Mouse (Mus musculus) gastrocnemius, postnatal 36 days (tissue): ENCODE data around the gene Prkcq. TPM values are rescaled to one million over a fixed set of nuclear protein-coding genes. Genes with fewer than 3 reads are reported as not detected.

Experiments
- DNase-seq, 2 experiments: peaks; one replicate each; pipeline ENCODE4 v3.0.0; 2022
- intact Hi-C: fragments of 180-260 bp; cut with DNase I; formaldehyde crosslinking; loops from one replicate; pipeline ENCODE4 v1.15.1; 2025
- long read RNA-seq, 2 experiments: library from polyadenylated mRNA; stranded (forward); transcript quantifications; one replicate each; pipeline ENCODE4 v2.0.0; 2021
- total RNA-seq, 2 experiments: library from RNA; stranded (reverse); gene quantifications; 2 replicates each; pipeline ENCODE4 v1.2.3; 2021

Prkcq gene
- total RNA-seq = 10 to 100 TPM; 45.6 to 65.2 TPM
- long read RNA-seq, experiment 1, transcript Prkcq-201 (18 exons, 3,583 nt) = major isoform, 17 of 27 reads
- long read RNA-seq, experiment 1, partial matches to known transcripts = 2 of 27 reads
- long read RNA-seq, experiment 1, other reads (novel, unspliced or antisense) = 7 of 27 reads
- long read RNA-seq, experiment 2, transcript Prkcq-201 (18 exons, 3,583 nt) = major isoform, 25 of 44 reads
- long read RNA-seq, experiment 2, partial matches to known transcripts = 11 of 44 reads
- long read RNA-seq, experiment 2, other reads (novel, unspliced or antisense) = 8 of 44 reads

- intact Hi-C loops = loop anchor here (1.0 to 5.0 kb wide), 2 partner anchors 50 to 58 kb away; no protein-coding TSS in a partner anchor
These were observed at the start of gene Prkcq for GRCm38 (mm10) chr2:11171754-11172501. Prkcq (plus strand) TSS chr2:11172108.

DNA sequence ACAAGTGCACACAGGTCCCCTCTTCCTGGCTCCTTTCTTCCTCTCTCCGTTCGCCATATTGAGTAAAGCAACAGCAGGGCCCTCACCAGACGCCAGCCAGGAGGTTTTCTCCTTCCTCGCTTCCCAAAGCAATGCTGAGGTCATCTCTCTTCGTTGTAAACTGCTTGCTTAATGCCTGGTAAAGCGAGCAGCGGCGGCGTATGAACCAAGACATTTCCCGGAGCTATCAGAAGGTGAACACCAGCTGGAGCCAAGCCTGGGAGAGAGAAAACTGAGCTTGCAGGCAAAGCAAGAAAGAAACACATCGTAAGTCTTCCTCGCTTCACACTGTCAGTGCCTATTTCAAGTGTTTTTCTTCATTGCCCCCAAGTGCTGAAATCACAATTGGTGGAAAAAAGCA lies 41.0 kb upstream of the Prkcq start:
- DNase-seq = peak in 1 of 2 experiments; percentile 15
- intact Hi-C loops = no loop called here

More at GRCm38 (mm10) chr2:11171754-11172501, at the start of gene Prkcq:
- peak; percentile 53 to 59 for DNase-seq

GRCm38 (mm10) chr2:11135718-11136117 lies 36.2 kb upstream of the Prkcq start:
- no peak for DNase-seq
- intact Hi-C loops = no loop called here

DNA sequence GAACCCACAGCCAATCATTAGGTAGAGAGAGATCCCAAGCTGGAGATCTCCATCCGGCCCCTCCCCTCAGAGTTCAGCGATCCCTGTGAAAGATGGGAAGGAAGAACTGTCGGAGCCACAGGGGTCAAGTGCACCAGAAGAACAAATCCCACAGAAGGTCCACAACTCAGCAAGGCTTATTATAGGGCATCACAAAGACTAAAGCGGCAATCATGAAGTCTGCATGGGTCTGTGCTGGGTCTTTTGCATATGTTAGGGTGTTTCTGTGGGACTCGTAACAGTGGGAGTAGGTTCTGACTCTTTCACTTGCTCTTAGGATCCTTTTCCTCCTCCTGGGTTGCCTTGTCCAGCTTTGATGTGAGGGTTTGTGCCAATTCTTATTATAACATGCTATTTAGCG lies 33.8 kb upstream of the Prkcq start:
- intact Hi-C loops = no loop called here
- DNase-seq = no peak

DNA sequence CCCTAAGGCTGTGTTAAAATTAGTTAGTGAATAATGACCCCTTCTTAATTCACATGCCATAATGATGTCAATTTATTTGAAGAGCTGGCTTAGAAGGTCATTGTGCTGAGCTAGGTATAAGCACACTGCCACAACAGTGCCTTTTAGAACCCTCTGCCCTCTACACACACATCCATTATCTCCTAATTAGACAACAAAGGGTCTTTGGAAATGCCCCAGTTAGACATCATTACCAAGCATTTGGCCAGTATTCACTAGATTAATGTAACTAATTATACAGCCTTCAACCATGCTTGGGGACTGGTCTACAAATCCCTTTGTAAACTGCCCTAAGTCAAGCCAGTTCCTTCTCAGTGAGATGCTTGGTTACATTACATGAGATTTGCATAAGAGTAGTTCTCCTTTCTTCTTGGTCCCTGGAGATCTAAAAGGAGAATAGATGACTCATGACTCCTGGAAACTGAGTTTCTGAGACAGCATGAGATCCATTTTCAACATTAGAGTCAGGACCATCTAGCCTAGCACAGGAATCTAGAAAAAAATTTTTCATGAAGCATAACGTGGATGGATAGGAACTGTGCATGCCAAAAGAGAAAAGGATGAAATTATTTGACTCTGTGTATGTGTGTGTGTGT lies 32.3 kb upstream of the Prkcq start:
- DNase-seq = no peak
- intact Hi-C loops = no loop called here

GRCm38 (mm10) chr2:11140385-11140784 lies 31.5 kb upstream of the Prkcq start:
- intact Hi-C loops = no loop called here
- no peak for DNase-seq

- DNase-seq = no peak
- intact Hi-C loops = no loop called here
These were observed 22.8 kb upstream of the Prkcq start for GRCm38 (mm10) chr2:11149091-11149490.

DNA sequence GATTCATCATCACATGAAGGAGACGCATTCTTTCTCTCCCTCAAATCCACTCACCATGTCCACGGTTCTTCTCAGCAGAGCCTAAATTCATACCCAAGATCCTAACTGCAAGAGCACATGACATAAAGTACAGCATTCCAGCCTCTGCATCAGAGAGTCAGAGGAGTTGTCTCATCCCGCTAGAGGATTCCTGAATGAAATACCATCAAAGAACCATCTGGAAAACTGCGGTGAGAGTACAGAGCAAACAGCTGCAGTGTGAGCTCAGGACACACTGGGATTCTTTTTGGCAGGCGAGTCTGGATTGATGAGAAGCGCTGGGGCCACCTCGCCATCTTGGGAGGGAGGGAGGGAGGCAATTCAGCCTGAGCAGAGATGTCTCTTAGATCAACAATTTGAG lies 20.9 kb upstream of the Prkcq start:
- no peak for DNase-seq
- intact Hi-C loops = no loop called here

- DNase-seq = no peak
- intact Hi-C loops = no loop called here
These were observed 20.1 kb upstream of the Prkcq start for GRCm38 (mm10) chr2:11151655-11152323.

DNA sequence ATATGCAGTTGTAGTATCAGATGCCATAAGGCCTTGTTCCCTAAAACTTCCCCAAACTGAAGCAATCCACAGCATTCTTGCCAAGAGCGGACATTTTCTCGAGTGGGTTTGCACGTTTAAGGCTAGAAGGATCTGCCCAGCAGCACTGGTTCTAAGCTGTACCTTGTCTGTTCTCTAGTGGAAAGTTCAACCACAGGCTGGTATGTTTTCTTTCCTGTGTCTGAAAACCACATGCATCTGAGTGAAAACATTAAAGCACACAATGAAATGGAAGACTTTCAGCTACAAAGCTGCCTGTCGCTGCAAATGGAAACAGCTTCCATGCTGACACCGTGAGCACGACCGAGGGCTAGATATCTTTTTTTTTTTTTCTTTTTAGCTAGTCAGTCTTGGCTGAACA lies 12.3 kb upstream of the Prkcq start:
- intact Hi-C loops = loop anchor here (5.0 kb wide), 1 partner anchor 93 kb away; no protein-coding TSS in a partner anchor
- no peak for DNase-seq

DNA sequence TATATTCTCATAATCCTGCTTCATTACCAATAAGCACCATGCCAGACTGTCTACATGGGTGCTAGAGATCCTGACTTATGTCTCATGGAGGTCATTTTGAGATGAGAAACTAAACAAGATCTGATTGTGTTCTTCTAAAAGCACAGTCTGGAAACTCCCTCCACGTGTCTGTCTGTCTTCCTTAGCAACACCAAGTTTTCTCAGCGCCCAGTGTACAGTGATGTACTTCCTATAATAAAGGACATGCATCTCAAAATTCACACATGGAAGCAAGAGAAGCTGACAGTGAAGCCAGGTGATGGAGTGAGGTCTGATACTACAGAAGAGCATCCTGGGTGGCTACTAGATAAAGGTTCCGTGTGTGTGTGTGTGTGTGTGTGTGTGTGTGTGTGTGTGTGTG lies 11.2 kb upstream of the Prkcq start:
- intact Hi-C loops = loop anchor here (5.0 kb wide), 1 partner anchor 92 kb away; no protein-coding TSS in a partner anchor
- no peak for DNase-seq

DNA sequence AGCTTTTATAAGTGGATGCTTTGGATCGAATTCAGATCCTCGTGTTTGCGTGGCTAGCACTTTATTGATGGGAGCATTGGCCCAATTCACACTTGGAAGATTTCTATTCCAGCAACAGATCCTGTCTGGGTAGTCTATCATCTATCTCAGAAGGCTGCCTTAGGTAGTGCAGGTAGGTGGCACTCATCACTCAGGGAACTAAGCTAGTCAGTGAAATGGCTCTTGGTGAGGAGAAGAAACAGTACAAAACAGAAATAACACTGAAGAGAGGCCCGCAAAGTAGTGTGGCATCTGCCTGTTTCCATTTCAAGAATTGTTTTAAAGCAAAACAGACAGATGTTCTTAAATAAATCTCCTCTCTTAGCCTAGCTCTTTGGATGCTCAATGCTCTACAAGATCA lies 10.6 kb upstream of the Prkcq start:
- DNase-seq = no peak
- intact Hi-C loops = loop anchor here (5.0 kb wide), 1 partner anchor 91 kb away; no protein-coding TSS in a partner anchor

GRCm38 (mm10) chr2:11162701-11163100 lies 9.2 kb upstream of the Prkcq start:
- intact Hi-C loops = loop anchor here (5.0 kb wide), 1 partner anchor 90 kb away; no protein-coding TSS in a partner anchor
- no peak for DNase-seq

DNA sequence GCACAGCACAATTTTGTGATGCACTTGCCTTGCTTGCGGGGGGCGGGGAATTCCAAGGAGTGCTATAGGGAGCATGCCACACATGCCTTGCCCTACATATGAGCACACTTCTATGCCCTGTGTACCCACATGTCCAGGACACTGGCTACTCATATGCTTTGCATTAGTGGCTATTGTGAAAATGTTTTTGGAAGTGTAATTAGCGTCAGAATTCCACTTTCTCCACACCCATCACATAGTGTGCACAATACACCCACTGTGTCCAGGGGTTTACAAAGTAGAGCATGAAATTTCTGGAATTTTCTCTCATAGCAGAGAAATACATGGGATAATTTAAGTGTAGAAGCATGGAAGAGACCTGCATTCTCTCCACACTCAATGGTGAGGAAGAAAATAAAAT lies 7.7 kb upstream of the Prkcq start:
- DNase-seq = no peak
- intact Hi-C loops = loop anchor here (5.0 kb wide), 1 partner anchor 88 kb away; no protein-coding TSS in a partner anchor

GRCm38 (mm10) chr2:11169721-11170335 lies 2.1 kb upstream of the Prkcq start:
- intact Hi-C loops = loop anchor here (5.0 kb wide), 1 partner anchor 52 kb away; no protein-coding TSS in a partner anchor
- no peak for DNase-seq

DNA sequence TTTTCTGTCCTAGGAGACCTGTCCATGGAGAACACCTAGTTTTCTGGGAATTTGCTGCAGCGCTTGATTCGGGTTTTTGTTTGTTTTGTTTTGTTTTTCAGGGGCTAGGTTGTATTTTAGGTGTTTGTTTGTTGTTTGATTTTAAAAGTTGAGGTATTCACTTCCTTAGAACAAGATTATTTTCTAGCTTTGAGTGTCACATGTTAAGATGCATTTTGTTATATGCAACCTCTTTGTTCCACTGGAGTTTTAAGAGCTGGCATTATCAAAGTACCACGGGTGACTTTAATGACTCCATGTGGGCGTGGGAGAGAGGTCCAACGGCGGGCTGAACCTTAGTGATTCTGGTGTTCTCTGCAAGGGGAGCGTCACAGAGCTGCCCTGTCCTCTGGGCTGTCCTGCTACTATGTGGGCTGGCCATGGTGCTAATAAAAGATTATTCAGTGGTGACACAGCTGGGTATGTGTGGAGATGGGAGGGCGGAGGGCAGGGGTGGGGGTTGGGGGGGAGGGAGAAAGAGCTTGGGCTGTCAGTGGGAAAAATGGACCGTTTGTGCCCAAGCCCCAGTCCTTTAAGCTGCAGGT lies 1.0 kb downstream of the Prkcq start:
- DNase-seq = no peak
- intact Hi-C loops = loop anchor here (1.0 to 5.0 kb wide), 2 partner anchors 49 to 59 kb away; no protein-coding TSS in a partner anchor

DNA sequence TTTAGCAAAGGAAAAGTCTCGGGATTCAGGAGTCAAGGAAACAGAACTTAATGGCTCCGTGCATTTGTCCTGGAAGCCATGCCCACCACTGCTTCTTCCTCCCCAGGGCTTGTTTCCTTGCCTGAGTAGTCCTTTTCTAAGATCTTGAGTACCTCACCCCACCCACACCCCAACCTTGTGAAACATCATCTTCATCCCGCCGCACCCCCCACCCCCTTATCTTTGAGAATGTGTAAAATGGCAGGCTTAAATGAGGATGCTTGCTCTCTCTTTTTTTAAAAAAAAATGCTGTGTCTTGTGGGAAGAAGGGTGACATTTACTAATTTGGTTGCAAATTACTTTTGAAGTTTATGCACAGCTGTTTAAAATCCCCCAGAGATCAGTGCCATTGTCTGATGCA lies 1.6 kb downstream of the Prkcq start:
- intact Hi-C loops = loop anchor here (5.0 kb wide), 1 partner anchor 49 kb away; no protein-coding TSS in a partner anchor
- DNase-seq = no peak

DNA sequence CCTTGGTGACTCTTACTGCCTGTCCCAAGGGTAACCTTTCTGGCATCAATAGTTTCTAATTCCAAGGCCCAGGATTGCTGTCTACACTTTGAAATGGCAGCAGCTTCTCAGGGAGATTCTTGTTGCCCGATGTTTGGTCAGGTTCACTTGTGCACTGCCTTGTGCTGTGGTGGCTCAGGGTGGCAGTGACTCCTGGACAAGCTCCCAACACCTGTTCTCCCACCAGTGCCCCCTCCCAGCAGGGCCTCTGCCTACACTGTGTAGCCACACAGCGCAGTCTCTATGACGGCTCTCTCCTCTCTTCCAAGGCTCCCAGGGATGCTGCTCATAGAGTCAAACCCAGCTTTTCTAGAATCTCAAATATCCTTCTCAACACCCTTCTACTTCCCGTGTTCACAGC lies 2.2 kb downstream of the Prkcq start:
- intact Hi-C loops = loop anchor here (5.0 kb wide), 1 partner anchor 48 kb away; no protein-coding TSS in a partner anchor
- DNase-seq = peak in 1 of 2 experiments; percentile 31

- DNase-seq = no peak
- intact Hi-C loops = no loop called here
These were observed 6.0 kb downstream of the Prkcq start for GRCm38 (mm10) chr2:11177880-11178279.
